Mouse (Mus musculus) heart, adult 10 weeks (tissue): ENCODE data around the gene Gm28047. TPM values are rescaled to one million over a fixed set of nuclear protein-coding genes. Genes with fewer than 3 reads are reported as not detected.

ENCODE experiments used
- polyA plus RNA-seq: library from polyadenylated mRNA; stranded (reverse); fragments of 350-450 nt; fragmentation: Illumina TruSeq; extraction: RNeasy Lipid Tissue Mini Kit (QIAGEN cat#74804); gene quantifications from one replicate; pipeline ENCODE4 v1.2.3, GENCODE M21; 2014; ENCODE audit warnings: low read depth, low replicate concordance

The Gm28047 gene
- not detected for polyA plus RNA-seq

GRCm38 (mm10) chr15:102624970-102625686 lies at the start of gene Gm28047, which contains the start of gene Atf7:
Gm28047 (minus strand) TSS chr15:102625067.
Atf7 (minus strand) TSS chr15:102625464.

GRCm38 (mm10) chr15:102672215-102673071 lies 47.6 kb upstream of the Gm28047 start, which contains the start of gene Atp5g2:
Atp5g2 (minus strand) TSS chr15:102672352.

GRCm38 (mm10) chr15:102524892-102525485 lies 99.9 kb downstream of the Gm28047 start, which contains the start of gene Npff:
Npff (minus strand) TSS chr15:102524942.

GRCm38 (mm10) chr15:102517976-102518858 lies 106.7 kb downstream of the Gm28047 start, which contains the start of gene Tarbp2:
Tarbp2 (plus strand) TSS chr15:102518192.

GRCm38 (mm10) chr15:102516728-102517404 lies 108.0 kb downstream of the Gm28047 start, which contains the start of gene Map3k12:
Map3k12 (minus strand) TSS chr15:102517064.

GRCm38 (mm10) chr15:102503447-102503846 lies 121.4 kb downstream of the Gm28047 start, which contains the start of gene Gm10337:
Gm10337 (plus strand) TSS chr15:102503722.

Other genes starting within 250 kb of the Gm28047 start
- gene Sp1, start 218.9 kb downstream of the Gm28047 start, polyA plus RNA-seq, result 15.9 TPM
- not detected for gene Amhr2, start 179.7 kb downstream of the Gm28047 start, polyA plus RNA-seq
- gene Prr13, start 166.0 kb downstream of the Gm28047 start, polyA plus RNA-seq, result 44.3 TPM
- 506 TPM for gene Pcbp2, start 154.5 kb downstream of the Gm28047 start, polyA plus RNA-seq
- not detected for gene Gm10337, start 121.3 kb downstream of the Gm28047 start, polyA plus RNA-seq
- 3.5 TPM for gene Map3k12, start 108.0 kb downstream of the Gm28047 start, polyA plus RNA-seq
- 56.6 TPM for gene Tarbp2, start 106.9 kb downstream of the Gm28047 start, polyA plus RNA-seq
- gene Npff, start 100.1 kb downstream of the Gm28047 start, polyA plus RNA-seq, result 4.1 TPM
- gene Atf7, start 397 bp upstream of the Gm28047 start, polyA plus RNA-seq, result 54.5 TPM
- gene Atp5g2, start 47.3 kb upstream of the Gm28047 start, polyA plus RNA-seq, result 807 TPM
- gene Calcoco1, start 97.1 kb upstream of the Gm28047 start, polyA plus RNA-seq, result 129 TPM